Mouse (Mus musculus): Measurements from ENCODE around the gene Psmb1. TPM values are rescaled to one million over a fixed set of nuclear protein-coding genes. Genes with fewer than 3 reads are reported as not detected.
"Not testable (repeated sequence)": the region's sequence is repeated elsewhere in the genome, so short reads cannot be mapped to it uniquely, and the experiment has no call there.

Gene Psmb1
- total RNA-seq (2018; cell fraction: chromatin; rRNA removed), result 10 to 100 TPM; 10.8 to 85.7 (median 49.6) TPM
- total RNA-seq (2018; cell fraction: cytosol; rRNA removed), result 100 to 1,000 TPM in 12 of 26 experiments, 10 to 100 TPM in 14; 70.6 to 123 (median 98.5) TPM
- 10 to 100 TPM; 13.0 to 60.2 (median 37.1) TPM for total RNA-seq (2018; cell fraction: nucleus; rRNA removed)
- 70.7 to 115 TPM (median 101 TPM) in 3 replicates for polyA plus RNA-seq (2018)

DNA sequence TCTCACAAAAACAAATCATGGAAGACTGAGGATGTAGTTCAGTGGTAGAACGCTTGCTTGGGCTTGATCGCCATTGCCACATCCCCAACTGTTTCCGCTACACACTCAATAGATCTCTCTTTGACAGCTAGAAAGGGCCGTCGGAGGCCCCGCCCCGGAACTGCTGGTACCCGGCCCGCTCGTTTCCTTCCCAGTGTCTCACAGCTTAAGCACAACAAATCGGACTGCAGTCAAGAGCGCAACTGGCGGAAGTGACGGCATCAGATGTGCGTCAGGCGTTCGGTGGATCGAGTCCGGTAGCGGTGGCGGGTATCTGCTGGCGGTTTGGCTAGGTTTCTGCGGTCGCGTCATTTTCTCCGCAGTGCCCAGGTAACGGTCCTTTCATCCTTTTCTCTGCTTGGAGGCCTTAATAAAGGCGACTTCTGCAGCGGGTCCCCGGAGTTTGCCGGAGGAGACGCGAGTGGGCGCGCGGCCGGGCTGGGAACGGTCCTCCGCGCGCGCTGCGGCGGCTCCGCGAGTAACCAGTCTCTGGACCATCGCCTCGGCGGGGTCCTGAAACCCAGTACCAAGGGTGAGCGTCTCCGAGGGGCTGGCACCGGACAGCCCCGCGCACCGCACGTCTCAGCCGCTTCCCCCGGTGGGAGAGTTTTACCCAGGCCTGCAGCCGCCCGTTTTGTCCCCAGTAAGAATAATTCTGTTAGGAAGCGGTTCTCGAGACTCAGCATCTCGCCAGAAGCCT is at the start of gene Psmb1, which contains the start of gene Tbp:
Psmb1 (minus strand) TSS at position 96 of the 739 bp plus-strand sequence.
Tbp (plus strand) TSS at position 233 of the 739 bp plus-strand sequence.
- Histone ChIP-seq H3K79me2 (ENCODE audit: inconsistent target) (peaks cover 63% of the 10 kb centered on the region), H3K27ac (peak within 1 kb of the TSS; percentile 68), H3K36me3 (ENCODE audit: inconsistent target) (peaks cover 19% of the 10 kb centered on the region), H3K4me3 (ENCODE audit: inconsistent target) (peak within 1 kb of the TSS; percentile 92)
- WGBS (ENCODE audit: missing documents), result under 1% methylated on average over 63 of the region's 63 CpGs

DNA sequence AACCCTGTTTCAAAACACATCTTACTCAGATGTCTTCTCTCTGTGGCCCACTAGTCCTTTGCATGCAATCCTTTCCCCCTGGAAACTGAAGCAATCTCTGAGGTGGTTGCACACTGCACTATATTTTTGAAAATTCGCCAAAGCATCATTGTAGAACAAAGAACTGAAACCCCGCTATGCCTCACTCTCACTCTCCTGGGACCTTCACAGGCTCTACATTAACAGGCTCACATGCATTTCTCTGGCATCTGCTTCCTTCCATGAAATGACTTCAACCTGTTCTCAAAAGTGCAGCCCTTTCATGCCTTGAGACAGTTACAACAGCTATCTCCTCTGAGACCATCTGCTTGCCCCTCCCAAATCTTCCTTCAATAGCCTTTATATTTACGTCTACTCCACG is 46.9 kb upstream of the Psmb1 start:
- no peak overlapping the region for H3K4me3 ChIP-seq (ENCODE audit: inconsistent target)
- H3K36me3 ChIP-seq (ENCODE audit: inconsistent target), result no peaks in the 10 kb centered on the region
- 79% methylated on average over 4 of the region's 4 CpGs for WGBS (ENCODE audit: missing documents)
- H3K79me2 ChIP-seq (ENCODE audit: inconsistent target), result no peaks in the 10 kb centered on the region
- H3K27ac ChIP-seq, result no peak overlapping the region

DNA sequence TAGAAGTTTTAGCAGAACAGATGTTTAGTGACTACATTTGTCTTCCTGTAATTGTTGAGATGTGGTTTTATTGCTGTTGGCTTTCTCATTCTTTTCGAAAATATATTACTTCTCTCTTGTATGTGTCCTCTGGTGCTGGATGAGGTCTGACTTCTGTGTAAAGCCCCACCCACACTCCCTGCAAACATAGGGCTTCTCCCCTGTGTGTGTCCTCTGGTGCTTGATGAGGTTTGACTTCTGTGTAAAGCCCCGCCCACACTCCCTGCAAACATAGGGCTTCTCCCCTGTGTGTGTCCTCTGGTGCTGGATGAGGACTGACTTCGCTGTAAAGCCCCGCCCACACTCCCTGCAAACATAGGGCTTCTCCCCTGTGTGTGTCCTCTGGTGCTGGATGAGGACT is 44.3 kb upstream of the Psmb1 start:
- not testable (repeated sequence) for H3K36me3 ChIP-seq (ENCODE audit: inconsistent target); H3K27ac ChIP-seq; H3K4me3 ChIP-seq (ENCODE audit: inconsistent target); H3K79me2 ChIP-seq (ENCODE audit: inconsistent target)
- WGBS (ENCODE audit: missing documents), result 93% methylated on average over 1 of the region's 4 CpGs

DNA sequence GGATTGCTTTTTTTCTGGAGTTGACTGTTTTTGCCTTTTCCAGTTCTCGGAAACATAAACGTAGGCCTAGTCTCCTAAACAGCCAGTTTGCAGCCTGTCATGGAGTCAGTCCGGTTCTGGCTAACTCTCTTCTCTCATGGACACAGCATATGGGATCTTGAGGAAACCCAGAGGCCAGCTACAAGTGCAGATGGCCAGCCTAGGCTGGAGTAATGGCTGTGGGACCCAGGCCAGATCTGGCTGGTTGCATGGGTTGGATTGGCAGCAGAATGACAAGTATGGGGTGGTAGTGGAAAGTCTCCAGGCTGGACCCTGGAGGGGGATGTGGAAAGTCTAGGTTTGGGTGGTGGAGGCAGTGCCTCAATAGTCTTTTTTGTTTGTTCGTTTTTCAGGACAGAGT is 40.8 kb upstream of the Psmb1 start:
- Histone ChIP-seq H3K79me2 (ENCODE audit: inconsistent target) (no peaks in the 10 kb centered on the region), H3K36me3 (ENCODE audit: inconsistent target) (no peaks in the 10 kb centered on the region), H3K27ac (no peak overlapping the region), H3K4me3 (ENCODE audit: inconsistent target) (no peak overlapping the region)
- 89% methylated on average over 4 of the region's 4 CpGs for WGBS (ENCODE audit: missing documents)

DNA sequence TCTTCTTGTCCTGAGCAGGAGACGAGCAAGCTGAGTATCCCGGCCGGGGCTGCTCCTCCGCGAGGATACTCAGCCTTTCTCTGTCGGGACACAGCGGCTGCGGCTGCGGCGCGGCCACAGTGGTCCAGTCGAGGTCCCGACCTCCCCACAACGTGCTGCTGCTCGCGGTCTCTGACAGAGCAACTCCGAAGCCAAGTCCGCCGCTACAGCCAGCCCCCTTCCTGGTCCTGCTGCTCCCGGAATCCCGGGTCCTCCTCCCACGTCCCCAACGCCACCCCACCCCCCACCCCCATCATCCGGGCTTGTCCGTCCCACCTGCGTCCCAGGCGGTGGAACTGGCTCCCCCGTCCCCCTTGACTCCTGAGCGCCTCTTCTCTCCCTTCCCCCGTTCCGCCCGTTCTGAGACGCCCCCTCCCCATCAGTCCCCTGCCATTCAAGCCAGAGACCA is 36.9 kb upstream of the Psmb1 start:
- Histone ChIP-seq H3K79me2 (ENCODE audit: inconsistent target) (no peaks in the 10 kb centered on the region), H3K4me3 (ENCODE audit: inconsistent target) (peak overlapping the region; percentile 22), H3K27ac (no peak overlapping the region), H3K36me3 (ENCODE audit: inconsistent target) (no peaks in the 10 kb centered on the region)
- 4% methylated on average over 31 of the region's 33 CpGs for WGBS (ENCODE audit: missing documents)

DNA sequence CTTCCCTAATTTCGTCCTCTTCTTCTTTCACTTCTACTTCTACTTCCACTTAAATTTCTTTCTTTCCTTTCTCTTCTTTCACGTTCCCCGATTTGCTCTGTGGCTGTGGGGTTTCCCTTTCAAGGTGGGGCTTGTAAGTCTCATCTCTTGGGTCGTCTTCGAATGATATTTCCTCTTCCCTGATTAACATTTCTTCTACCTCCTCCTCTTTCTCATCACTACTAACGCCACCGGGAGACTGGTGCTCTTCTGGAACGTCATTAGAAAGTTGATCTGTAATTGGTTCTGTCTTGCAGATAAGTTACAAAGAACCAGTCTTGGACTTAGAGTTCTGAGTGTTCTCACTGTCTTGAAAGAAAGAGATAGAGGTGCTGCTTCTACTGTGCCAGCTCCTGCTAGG is 36.4 kb upstream of the Psmb1 start:
- WGBS (ENCODE audit: missing documents), result 5% methylated on average over 8 of the region's 8 CpGs
- no peak overlapping the region for H3K27ac ChIP-seq

DNA sequence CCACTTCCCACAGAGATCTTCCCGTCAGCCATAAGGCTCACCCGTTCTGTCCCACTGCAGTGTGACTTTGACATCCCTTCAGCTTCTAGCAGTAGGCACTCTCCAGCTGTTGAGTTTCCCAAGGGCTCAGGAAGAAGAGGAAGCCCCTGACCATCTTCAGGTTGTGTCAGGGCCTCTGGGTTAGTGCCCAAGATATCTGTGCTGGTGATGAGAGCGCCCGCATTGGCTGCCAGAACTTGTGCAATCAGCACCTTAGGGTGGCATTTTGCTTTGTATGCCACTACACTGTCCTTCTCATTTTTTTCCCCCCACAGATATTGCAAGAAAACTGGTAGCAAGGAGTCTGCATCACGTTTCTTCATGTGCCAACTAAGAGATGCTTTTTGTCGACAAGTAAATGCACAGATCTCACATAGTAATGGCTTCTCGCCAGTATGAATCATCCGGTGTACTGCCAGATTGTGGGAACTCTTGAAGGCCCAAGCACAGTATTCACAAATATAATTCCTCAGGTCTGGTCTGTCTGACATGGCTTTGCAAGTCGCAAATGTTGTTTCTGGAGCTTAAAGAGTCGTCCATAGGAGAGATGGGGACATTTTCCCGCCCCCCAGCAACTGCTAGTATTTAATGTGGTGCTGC is 35.7 kb upstream of the Psmb1 start:
- Histone ChIP-seq H3K36me3 (ENCODE audit: inconsistent target) (no peaks in the 10 kb centered on the region), H3K79me2 (ENCODE audit: inconsistent target) (no peaks in the 10 kb centered on the region), H3K27ac (no peak overlapping the region), H3K4me3 (ENCODE audit: inconsistent target) (peak overlapping the region; percentile 22)
- 59% methylated on average over 10 of the region's 11 CpGs for WGBS (ENCODE audit: missing documents)

More for the DNA sequence above, 36.4 kb upstream of the Psmb1 start:
- H3K36me3 ChIP-seq (ENCODE audit: inconsistent target), result no peaks in the 10 kb centered on the region
- no peaks in the 10 kb centered on the region for H3K79me2 ChIP-seq (ENCODE audit: inconsistent target)
- peak overlapping the region; percentile 22 for H3K4me3 ChIP-seq (ENCODE audit: inconsistent target)

DNA sequence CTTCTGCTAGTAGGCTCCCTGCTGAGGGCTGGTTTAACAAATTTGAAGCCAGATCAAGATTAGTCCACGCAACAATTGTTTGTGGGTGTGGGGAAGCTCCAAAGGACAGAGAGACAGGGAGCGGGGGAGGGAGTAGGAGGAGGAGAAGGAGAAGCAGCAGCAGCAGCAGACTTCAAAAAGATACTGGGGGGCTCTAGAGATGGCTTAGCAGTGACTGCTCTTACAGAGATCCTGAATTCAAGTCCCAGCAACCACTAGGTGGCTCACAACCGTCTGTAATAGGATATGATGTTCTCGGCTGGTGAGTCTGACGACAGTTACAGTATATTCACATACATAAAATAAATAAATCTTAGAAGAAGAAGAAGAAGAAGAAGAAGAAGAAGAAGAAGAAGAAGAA is 30.6 kb upstream of the Psmb1 start:
- H3K4me3 ChIP-seq (ENCODE audit: inconsistent target), result no peak overlapping the region
- peaks cover 7% of the 10 kb centered on the region for H3K79me2 ChIP-seq (ENCODE audit: inconsistent target)
- H3K27ac ChIP-seq, result no peak overlapping the region
- no peaks in the 10 kb centered on the region for H3K36me3 ChIP-seq (ENCODE audit: inconsistent target)
- WGBS (ENCODE audit: missing documents), result 58% methylated on average over 5 of the region's 5 CpGs

DNA sequence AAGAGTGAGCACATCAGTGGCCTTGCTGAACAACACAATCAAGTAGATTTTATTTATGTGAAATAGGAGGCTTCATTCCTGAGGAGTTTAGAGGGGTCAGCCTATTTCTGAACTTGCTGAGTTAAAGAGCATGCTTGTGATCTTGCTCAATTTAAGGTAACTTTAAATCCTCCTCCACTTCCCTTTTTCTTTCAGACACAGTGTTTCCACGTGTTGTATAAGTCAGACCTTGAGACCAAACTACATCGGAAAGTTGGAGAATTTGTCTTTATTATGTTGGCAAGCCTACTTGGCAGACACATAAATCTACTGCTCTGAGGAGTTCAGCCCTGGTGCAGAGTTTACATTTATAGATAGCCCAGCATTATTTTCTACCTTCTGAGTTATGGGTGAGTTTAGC is 29.3 kb upstream of the Psmb1 start:
- 3% methylated on average over 2 of the region's 2 CpGs for WGBS (ENCODE audit: missing documents)
- no peak overlapping the region for H3K27ac ChIP-seq
- H3K79me2 ChIP-seq (ENCODE audit: inconsistent target), result peaks cover 7% of the 10 kb centered on the region
- 0 out of 2 replicates have a peak, but pooled peaks cover 10% of the 10 kb centered on the region for H3K36me3 ChIP-seq (ENCODE audit: inconsistent target)
- H3K4me3 ChIP-seq (ENCODE audit: inconsistent target), result no peak overlapping the region

DNA sequence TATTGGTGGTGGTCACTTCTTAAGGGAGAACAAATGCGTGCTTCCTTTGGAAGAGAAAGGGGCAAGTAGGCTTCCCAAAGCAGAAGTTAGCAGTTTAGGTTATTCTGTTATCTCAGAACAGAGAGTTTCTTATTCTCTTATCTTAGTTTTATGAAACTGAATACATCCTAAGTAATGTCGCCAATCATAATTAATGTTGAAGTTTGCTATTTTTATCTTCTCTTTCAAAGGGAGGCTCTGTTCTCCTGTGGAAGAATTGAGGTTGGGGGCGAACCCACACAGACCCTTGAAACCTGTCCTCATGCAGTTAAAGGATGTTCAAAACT is 28.2 kb upstream of the Psmb1 start:
- H3K27ac ChIP-seq, result peak overlapping the region; percentile 70
- peak overlapping the region; percentile 72 for H3K4me3 ChIP-seq (ENCODE audit: inconsistent target)
- WGBS (ENCODE audit: missing documents), result 34% methylated on average over 3 of the region's 3 CpGs

DNA sequence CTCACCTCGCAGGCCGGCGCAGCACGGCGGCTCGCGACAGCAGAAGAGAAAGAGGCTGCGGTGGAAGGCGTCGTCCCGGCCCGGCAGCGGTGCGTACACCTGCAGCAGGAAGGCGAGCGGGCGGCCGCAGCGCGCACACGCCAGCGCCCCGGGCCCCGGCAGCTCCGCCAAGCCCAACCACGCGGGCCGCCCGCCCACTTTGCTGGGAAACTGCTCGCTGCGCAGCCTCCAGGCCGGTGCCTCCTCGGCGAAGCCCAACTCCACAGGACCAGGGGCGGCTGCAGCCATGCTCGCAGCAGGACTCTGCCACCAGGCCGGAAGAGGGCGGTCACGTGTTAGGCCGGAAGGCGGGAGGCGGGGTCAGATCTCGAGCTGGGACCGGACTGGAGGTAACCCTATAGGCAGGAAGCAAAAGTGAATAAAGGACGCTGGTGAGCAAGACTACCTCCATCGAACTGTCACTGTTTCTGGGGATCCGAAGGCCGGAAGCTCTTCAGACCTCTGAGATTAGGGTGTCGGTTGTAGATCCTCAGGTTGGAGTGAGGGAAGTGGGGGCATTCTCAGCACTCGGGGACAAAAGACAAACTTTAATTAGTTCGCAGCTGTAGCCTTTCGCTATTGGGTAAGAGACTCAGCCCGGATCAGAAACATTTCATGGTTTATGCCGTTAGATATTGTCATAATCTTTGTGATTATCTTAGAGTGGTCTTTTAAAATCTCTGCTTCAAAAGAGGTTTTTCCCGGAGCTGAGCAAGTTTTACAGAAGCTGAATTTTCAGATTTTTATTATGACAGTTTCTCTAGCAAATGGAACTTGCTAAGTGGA is 27.6 kb upstream of the Psmb1 start, which contains the start of gene Pdcd2:
Pdcd2 (minus strand) TSS at position 316 of the 825 bp plus-strand sequence.
- H3K36me3 ChIP-seq (ENCODE audit: inconsistent target), result peaks cover 27% of the 10 kb centered on the region; the same call in 1 of the 2 replicates
- WGBS (ENCODE audit: missing documents), result under 1% methylated on average over 48 of the region's 55 CpGs
- H3K4me3 ChIP-seq (ENCODE audit: inconsistent target), result peak within 1 kb of the TSS; percentile 72
- H3K79me2 ChIP-seq (ENCODE audit: inconsistent target), result peaks cover 7% of the 10 kb centered on the region
- H3K27ac ChIP-seq, result peak within 1 kb of the TSS; percentile 70

More for the DNA sequence above, 28.2 kb upstream of the Psmb1 start:
- peaks cover 21% of the 10 kb centered on the region; the same call in 1 of the 2 replicates for H3K36me3 ChIP-seq (ENCODE audit: inconsistent target)
- peaks cover 7% of the 10 kb centered on the region for H3K79me2 ChIP-seq (ENCODE audit: inconsistent target)

DNA sequence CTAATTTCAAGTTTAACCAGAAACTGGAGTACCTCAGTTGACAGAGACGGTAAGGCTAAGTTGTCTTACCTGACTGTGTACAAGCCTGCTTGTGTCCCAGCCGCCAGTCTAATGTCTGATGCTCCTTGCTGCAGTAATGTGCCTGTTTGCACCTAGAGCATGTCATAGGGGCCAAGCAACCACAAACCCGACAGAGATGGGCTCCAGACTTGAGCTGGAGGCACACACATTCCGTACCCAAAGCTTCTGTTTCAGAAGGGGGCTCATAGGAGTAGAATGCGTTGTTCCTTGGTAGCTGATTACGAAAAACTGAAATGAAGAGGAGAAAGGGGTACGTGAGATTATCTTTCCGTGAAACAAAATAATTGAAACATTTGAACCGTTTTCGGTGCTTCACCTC is 26.8 kb upstream of the Psmb1 start:
- H3K79me2 ChIP-seq (ENCODE audit: inconsistent target), result peaks cover 7% of the 10 kb centered on the region
- no peak overlapping the region for H3K27ac ChIP-seq
- 23% methylated on average over 10 of the region's 10 CpGs for WGBS (ENCODE audit: missing documents)
- H3K36me3 ChIP-seq (ENCODE audit: inconsistent target), result peaks cover 36% of the 10 kb centered on the region
- H3K4me3 ChIP-seq (ENCODE audit: inconsistent target), result peak overlapping the region; percentile 48

DNA sequence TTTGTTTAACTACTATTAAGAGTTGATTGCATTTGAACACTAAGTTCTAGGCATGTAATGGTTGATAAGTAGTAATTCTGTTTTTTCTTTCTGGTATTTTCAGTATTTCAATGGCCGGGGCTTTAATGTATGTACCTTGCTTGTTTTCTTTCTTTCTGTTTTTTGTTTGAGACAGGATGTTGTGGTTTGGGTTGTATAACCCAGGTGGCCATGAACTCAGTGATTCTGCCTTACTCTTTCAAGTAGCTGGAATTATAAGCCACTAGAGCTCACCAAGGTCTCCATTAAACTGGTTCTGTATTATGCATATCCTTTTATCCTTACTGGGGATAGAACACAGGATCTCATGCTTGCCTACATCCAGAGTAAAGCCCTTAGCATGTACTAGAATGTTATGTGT is 19.2 kb upstream of the Psmb1 start:
- peaks cover 92% of the 10 kb centered on the region for H3K36me3 ChIP-seq (ENCODE audit: inconsistent target)
- H3K4me3 ChIP-seq (ENCODE audit: inconsistent target), result no peak overlapping the region
- H3K79me2 ChIP-seq (ENCODE audit: inconsistent target), result no peaks in the 10 kb centered on the region; the same call in 1 of the 2 replicates
- H3K27ac ChIP-seq, result no peak overlapping the region
- WGBS (ENCODE audit: missing documents), result 89% methylated on average over 1 of the region's 1 CpGs

DNA sequence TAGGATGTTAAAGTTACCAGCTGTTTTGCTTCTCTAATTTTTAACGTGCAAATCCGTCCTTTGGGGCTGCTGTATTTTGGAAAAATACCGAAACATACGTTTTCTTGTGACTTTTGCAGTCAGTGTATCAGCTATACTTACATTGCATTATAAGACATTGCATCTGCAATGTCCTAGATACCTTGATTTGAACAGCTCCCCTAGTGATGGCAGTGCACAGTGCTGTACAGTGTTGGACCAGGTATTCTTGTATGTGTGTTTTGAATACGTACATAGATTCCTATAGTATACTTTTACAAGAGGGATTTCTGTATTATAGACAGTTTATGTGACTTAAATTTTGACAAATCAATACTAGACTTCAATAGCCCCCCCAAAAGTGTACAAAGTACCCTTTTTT is 18.6 kb upstream of the Psmb1 start:
- WGBS (ENCODE audit: missing documents), result 96% methylated on average over 5 of the region's 5 CpGs
- no peak overlapping the region for H3K4me3 ChIP-seq (ENCODE audit: inconsistent target)
- H3K36me3 ChIP-seq (ENCODE audit: inconsistent target), result peaks cover 87% of the 10 kb centered on the region
- H3K79me2 ChIP-seq (ENCODE audit: inconsistent target), result no peaks in the 10 kb centered on the region; the same call in 1 of the 2 replicates
- H3K27ac ChIP-seq, result no peak overlapping the region
